Mouse (Mus musculus) cerebellum, adult 2 months (tissue): ENCODE data around the gene Nhlrc2.

ENCODE experiments used
- CTCF ChIP-seq: fragments of 200-500 bp; IDR thresholded peaks from 2 replicates; pipeline ENCODE4 v1.5.1; 2011; ENCODE audit warnings: low read depth, mild to moderate bottlenecking, control low read depth, low read length, moderate library complexity, borderline replicate concordance; ENCODE audit not compliant: insufficient read depth
- POLR2A ChIP-seq: fragments of 200-500 bp; IDR thresholded peaks from 2 replicates; pipeline ENCODE4 v1.6.1; 2011; ENCODE audit warnings: low read length, control low read depth, borderline replicate concordance; ENCODE audit not compliant: insufficient read depth

DNA sequence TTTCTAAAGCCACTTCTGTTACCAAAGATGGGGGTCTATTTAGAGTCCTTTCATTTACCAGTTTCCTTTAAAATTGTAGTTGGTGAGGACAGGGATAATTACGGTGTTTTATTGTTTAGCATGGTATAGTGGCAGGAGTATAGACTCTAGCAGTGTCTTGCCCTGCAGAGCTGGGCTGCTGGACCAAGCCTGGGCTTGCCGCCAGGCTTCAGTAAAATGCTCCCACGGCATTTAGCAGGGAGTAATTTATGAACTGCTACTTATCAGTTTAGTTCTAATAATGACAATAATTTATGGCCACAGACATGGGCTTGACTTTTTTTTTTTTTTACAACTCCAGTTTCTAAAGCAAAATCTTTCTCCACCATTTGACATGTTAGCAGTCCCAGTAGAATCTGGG lies 51.9 kb downstream of the Nhlrc2 start:
- no peak for TF ChIP-seq CTCF
- no peak for TF ChIP-seq POLR2A
